Mouse (Mus musculus) liver, embryonic 11.5 days (tissue): ENCODE measurements around the gene Hist1h2ag. TPM values are rescaled to one million over a fixed set of nuclear protein-coding genes. Genes with fewer than 3 reads are reported as not detected.
A peak's percentile ranks its signal among the peaks of the same experiment; 100 is the strongest.

Source experiments
- microRNA-seq: library from miRNA; unstranded; fragments of <30 nt; microRNA quantifications from one replicate; pipeline ENCODE4, GENCODE M21; 2017; ENCODE audit warnings: borderline number of aligned reads
- polyA plus RNA-seq: library from polyadenylated mRNA; unstranded; fragments of >200 nt; fragmentation: Nextera tagmentation; extraction: Ambion mirVana; gene quantifications from 2 replicates; pipeline ENCODE4 v1.2.1, GENCODE M21; 2014

Hist1h2ag gene
- polyA plus RNA-seq, 1 experiment from 2014 or later, result 26.4 TPM

Small RNA genes within 50 kb of the gene (microRNA-seq; reads per million reads assigned to microRNA genes)
- gene Gm26300 (not detected), gene Gm44390 (5.3 reads per million, percentile 13 among the genes with 10 or more reads in this experiment), gene Gm44486 (not detected)

Other genes starting within 250 kb of the Hist1h2ag start
- gene Hist1h2bq, start 232.7 kb downstream of the Hist1h2ag start, polyA plus RNA-seq, result 12.7 and 19.5 TPM in 2 replicates
- gene Hist1h2ao, start 232.5 kb downstream of the Hist1h2ag start, polyA plus RNA-seq, result 2.2 TPM in 1 of 2 replicates, not detected in the other
- not detected in 2 replicates for gene Hist1h4m, start 231.2 kb downstream of the Hist1h2ag start, polyA plus RNA-seq
- gene Hist1h4n, start 210.7 kb downstream of the Hist1h2ag start, polyA plus RNA-seq, result 14.6 and 15.4 TPM in 2 replicates
- 4,759 and 5,033 TPM in 2 replicates for gene Hist1h2ap, start 209.4 kb downstream of the Hist1h2ag start, polyA plus RNA-seq
- 12.6 and 19.7 TPM in 2 replicates for gene Hist1h2br, start 209.2 kb downstream of the Hist1h2ag start, polyA plus RNA-seq
- gene Zfp184, start 97.8 kb downstream of the Hist1h2ag start, polyA plus RNA-seq, result 5.1 and 5.9 TPM in 2 replicates
- gene Pom121l2, start 61.8 kb downstream of the Hist1h2ag start, polyA plus RNA-seq, result not detected in 2 replicates
- 0.48 and 0.86 TPM in 2 replicates for gene Prss16, start 33.2 kb downstream of the Hist1h2ag start, polyA plus RNA-seq
- gene Hist1h2ah, start 7.4 kb downstream of the Hist1h2ag start, polyA plus RNA-seq, result 10.7 and 13.3 TPM in 2 replicates
- gene Hist1h2bk, start 7.1 kb downstream of the Hist1h2ag start, polyA plus RNA-seq, result 4.1 and 4.6 TPM in 2 replicates
- 36.9 and 39.3 TPM in 2 replicates for gene Hist1h4i, start 1.6 kb downstream of the Hist1h2ag start, polyA plus RNA-seq
- 11.2 and 13.2 TPM in 2 replicates for gene Hist1h2bj, start 270 bp upstream of the Hist1h2ag start, polyA plus RNA-seq
- not detected in 2 replicates for gene Vmn1r188, start 41.5 kb upstream of the Hist1h2ag start, polyA plus RNA-seq
- gene Vmn1r189, start 62.9 kb upstream of the Hist1h2ag start, polyA plus RNA-seq, result not detected in 2 replicates
- gene Vmn1r191, start 141.0 kb upstream of the Hist1h2ag start, polyA plus RNA-seq, result not detected in 2 replicates
- not detected in 2 replicates for gene Vmn1r192, start 148.2 kb upstream of the Hist1h2ag start, polyA plus RNA-seq
- not detected in 2 replicates for gene Vmn1r193, start 180.2 kb upstream of the Hist1h2ag start, polyA plus RNA-seq
- gene Vmn1r194, start 201.3 kb upstream of the Hist1h2ag start, polyA plus RNA-seq, result not detected in 2 replicates
- gene Vmn1r195, start 227.6 kb upstream of the Hist1h2ag start, polyA plus RNA-seq, result not detected in 2 replicates
- not detected in 2 replicates for gene Vmn1r196, start 247.0 kb upstream of the Hist1h2ag start, polyA plus RNA-seq